Mouse (Mus musculus): Measurements from ENCODE around the gene Thrsp. TPM values are rescaled to one million over a fixed set of nuclear protein-coding genes. Genes with fewer than 3 reads are reported as not detected.
"Not testable (repeated sequence)": the region's sequence is repeated elsewhere in the genome, so short reads cannot be mapped to it uniquely, and the experiment has no call there.

The Thrsp gene
- polyA plus RNA-seq, 1 experiment: not detected

GRCm38 (mm10) chr7:97434517-97434916, 17.0 kb upstream of the Thrsp start:
- TF ChIP-seq CTCF (IDR thresholded peaks at IDR 0.05; ENCODE audit: low read depth, low read length) (no peak), POLR2A (IDR thresholded peaks at IDR 0.05; ENCODE audit: borderline replicate concordance, low read depth, low read length) (no peak)
- Histone ChIP-seq H3K27ac (ENCODE audit: insufficient read depth, low read depth, low read length) (no peak overlapping the region), H3K4me3 (ENCODE audit: insufficient read depth, low read length) (no peak overlapping the region), H3K4me1 (ENCODE audit: control insufficient read depth, insufficient read depth, low read length) (no peaks in the 10 kb centered on the region)

GRCm38 (mm10) chr7:97433517-97433916, 16.0 kb upstream of the Thrsp start:
- H3K27ac ChIP-seq (ENCODE audit: insufficient read depth, low read depth, low read length); H3K4me3 ChIP-seq (ENCODE audit: insufficient read depth, low read length); H3K4me1 ChIP-seq (ENCODE audit: control insufficient read depth, insufficient read depth, low read length): not testable (repeated sequence)

GRCm38 (mm10) chr7:97429705-97430104, 12.2 kb upstream of the Thrsp start:
- H3K4me1 ChIP-seq (ENCODE audit: control insufficient read depth, insufficient read depth, low read length): peaks cover 5% of the 10 kb centered on the region
- no peak overlapping the region for H3K4me3 ChIP-seq (ENCODE audit: insufficient read depth, low read length)
- no peak overlapping the region for H3K27ac ChIP-seq (ENCODE audit: insufficient read depth, low read depth, low read length)
- TF ChIP-seq POLR2A (IDR thresholded peaks at IDR 0.05; ENCODE audit: borderline replicate concordance, low read depth, low read length) (no peak), CTCF (IDR thresholded peaks at IDR 0.05; ENCODE audit: low read depth, low read length) (no peak)

- H3K4me1 ChIP-seq (ENCODE audit: control insufficient read depth, insufficient read depth, low read length): peaks cover 5% of the 10 kb centered on the region
- no peak overlapping the region for H3K4me3 ChIP-seq (ENCODE audit: insufficient read depth, low read length)
- H3K27ac ChIP-seq (ENCODE audit: insufficient read depth, low read depth, low read length): no peak overlapping the region
- TF ChIP-seq POLR2A (IDR thresholded peaks at IDR 0.05; ENCODE audit: borderline replicate concordance, low read depth, low read length) (no peak), CTCF (IDR thresholded peaks at IDR 0.05; ENCODE audit: low read depth, low read length) (no peak)
Measured at GRCm38 (mm10) chr7:97427778-97428420, 10.4 kb upstream of the Thrsp start.

- Histone ChIP-seq H3K4me1 (ENCODE audit: control insufficient read depth, insufficient read depth, low read length) (peaks cover 5% of the 10 kb centered on the region), H3K27ac (ENCODE audit: insufficient read depth, low read depth, low read length) (no peak overlapping the region), H3K4me3 (ENCODE audit: insufficient read depth, low read length) (no peak overlapping the region)
- TF ChIP-seq POLR2A (IDR thresholded peaks at IDR 0.05; ENCODE audit: borderline replicate concordance, low read depth, low read length): no peak
- TF ChIP-seq CTCF (IDR thresholded peaks at IDR 0.05; ENCODE audit: low read depth, low read length): no peak
Measured at GRCm38 (mm10) chr7:97427296-97427695, 9.8 kb upstream of the Thrsp start.

GRCm38 (mm10) chr7:97426566-97426965, 9.0 kb upstream of the Thrsp start:
- Histone ChIP-seq H3K27ac (ENCODE audit: insufficient read depth, low read depth, low read length) (no peak overlapping the region), H3K4me1 (ENCODE audit: control insufficient read depth, insufficient read depth, low read length) (peaks cover 5% of the 10 kb centered on the region), H3K4me3 (ENCODE audit: insufficient read depth, low read length) (no peak overlapping the region)
- TF ChIP-seq CTCF (IDR thresholded peaks at IDR 0.05; ENCODE audit: low read depth, low read length) (no peak), POLR2A (IDR thresholded peaks at IDR 0.05; ENCODE audit: borderline replicate concordance, low read depth, low read length) (no peak)

GRCm38 (mm10) chr7:97424621-97425245, 7.2 kb upstream of the Thrsp start:
- Histone ChIP-seq H3K4me3 (ENCODE audit: insufficient read depth, low read length) (no peak overlapping the region), H3K27ac (ENCODE audit: insufficient read depth, low read depth, low read length) (no peak overlapping the region), H3K4me1 (ENCODE audit: control insufficient read depth, insufficient read depth, low read length) (peaks cover 5% of the 10 kb centered on the region)
- peak; percentile 90 for TF ChIP-seq CTCF (IDR thresholded peaks at IDR 0.05; ENCODE audit: low read depth, low read length)
- TF ChIP-seq POLR2A (IDR thresholded peaks at IDR 0.05; ENCODE audit: borderline replicate concordance, low read depth, low read length): no peak

- no peak overlapping the region for H3K27ac ChIP-seq (ENCODE audit: insufficient read depth, low read depth, low read length)
- no peak overlapping the region for H3K4me3 ChIP-seq (ENCODE audit: insufficient read depth, low read length)
- H3K4me1 ChIP-seq (ENCODE audit: control insufficient read depth, insufficient read depth, low read length): peaks cover 10% of the 10 kb centered on the region
- no peak for TF ChIP-seq CTCF (IDR thresholded peaks at IDR 0.05; ENCODE audit: low read depth, low read length)
- no peak for TF ChIP-seq POLR2A (IDR thresholded peaks at IDR 0.05; ENCODE audit: borderline replicate concordance, low read depth, low read length)
Measured at GRCm38 (mm10) chr7:97423754-97424153, 6.2 kb upstream of the Thrsp start.

- no peak for TF ChIP-seq POLR2A (IDR thresholded peaks at IDR 0.05; ENCODE audit: borderline replicate concordance, low read depth, low read length)
- TF ChIP-seq CTCF (IDR thresholded peaks at IDR 0.05; ENCODE audit: low read depth, low read length): no peak
- no peak overlapping the region for H3K27ac ChIP-seq (ENCODE audit: insufficient read depth, low read depth, low read length)
- H3K4me1 ChIP-seq (ENCODE audit: control insufficient read depth, insufficient read depth, low read length): peaks cover 8% of the 10 kb centered on the region
- H3K4me3 ChIP-seq (ENCODE audit: insufficient read depth, low read length): no peak overlapping the region
Measured at GRCm38 (mm10) chr7:97420958-97421651, 3.6 kb upstream of the Thrsp start.

GRCm38 (mm10) chr7:97420406-97420805, 2.9 kb upstream of the Thrsp start:
- Histone ChIP-seq H3K27ac (ENCODE audit: insufficient read depth, low read depth, low read length) (no peak overlapping the region), H3K4me3 (ENCODE audit: insufficient read depth, low read length) (no peak overlapping the region), H3K4me1 (ENCODE audit: control insufficient read depth, insufficient read depth, low read length) (peaks cover 8% of the 10 kb centered on the region)
- no peak for TF ChIP-seq POLR2A (IDR thresholded peaks at IDR 0.05; ENCODE audit: borderline replicate concordance, low read depth, low read length)
- no peak for TF ChIP-seq CTCF (IDR thresholded peaks at IDR 0.05; ENCODE audit: low read depth, low read length)
